Mouse (Mus musculus) left cerebral cortex, adult 18-20 months (tissue): ENCODE measurements around the gene Gm7995. TPM values are rescaled to one million over a fixed set of nuclear protein-coding genes. Genes with fewer than 3 reads are reported as not detected.
"Not testable (repeated sequence)": the region's sequence is repeated elsewhere in the genome, so short reads cannot be mapped to it uniquely, and the experiment has no call there.

Experiments used
- DNase-seq, 2 experiments: peaks; one replicate each; pipeline ENCODE4 v3.0.0; 2021 to 2022; ENCODE audit warnings: low spot score in 2 of 2, mixed read lengths in 1 of 2
- long read RNA-seq, 2 experiments: library from polyadenylated mRNA; stranded (forward); transcript quantifications; one replicate each; pipeline ENCODE4 v2.0.0; 2021
- microRNA-seq, 2 experiments: library from miRNA; unstranded; fragments of <30 nt; microRNA quantifications; one replicate each; pipeline ENCODE4 v1.2.0; 2021
- total RNA-seq, 2 experiments: library from RNA; stranded (reverse); gene quantifications; 2 replicates each; pipeline ENCODE4 v1.2.3; 2021

The Gm7995 gene
- total RNA-seq, result not detected
- long read RNA-seq, experiment 1, result 0 reads
- long read RNA-seq, experiment 2, result 0 reads

DNA sequence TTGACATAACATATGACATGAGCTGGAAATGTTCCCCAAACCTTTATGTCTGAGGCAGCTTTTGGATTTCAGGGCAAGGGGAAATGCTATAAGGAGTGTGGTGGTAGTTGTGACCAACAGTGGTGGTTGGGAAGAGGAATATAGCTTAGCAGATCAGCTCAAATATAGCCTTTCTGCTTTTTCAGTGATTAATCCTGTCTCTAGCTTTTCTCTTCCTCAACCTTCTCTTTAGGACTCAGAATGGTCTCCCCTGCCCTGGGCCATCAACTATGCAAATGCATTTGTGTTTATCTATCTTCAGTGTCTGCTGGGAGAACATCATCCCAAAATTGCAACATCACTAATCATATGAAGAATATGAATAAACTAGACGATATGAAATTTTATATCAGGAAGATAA lies at the start of gene Gm7995:
TSS of gene Gm7995 (plus strand) at position 301 of the 400 bp plus-strand sequence.
- not testable (repeated sequence) for DNase-seq

DNA sequence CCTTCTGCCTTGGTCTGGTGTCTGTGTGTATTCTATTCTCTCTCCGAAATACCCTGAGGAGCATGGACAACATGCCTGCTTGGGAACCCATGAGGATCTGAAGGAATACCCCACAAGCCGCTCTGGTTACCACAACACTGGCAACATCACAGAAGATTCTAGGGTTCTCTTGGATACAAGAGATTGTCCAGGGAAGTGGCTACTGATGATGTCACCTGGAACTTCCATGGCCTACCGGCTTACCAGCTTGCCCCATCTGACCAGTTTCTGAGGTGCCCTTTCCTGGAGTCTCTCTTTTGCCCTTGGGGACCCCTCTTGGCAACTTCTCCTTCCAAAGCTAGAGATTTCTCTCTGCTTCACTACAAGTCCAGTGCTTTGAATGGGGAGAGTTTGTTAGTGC lies 12.8 kb upstream of the Gm7995 start, which contains the start of gene Gm9611:
TSS of gene Gm9611 (minus strand) at position 101 of the 400 bp plus-strand sequence.
- DNase-seq, result not testable (repeated sequence)

Small RNAs within 50 kb of the gene (microRNA-seq; reads per million reads assigned to microRNA genes)
- gene Gm25208 (0 reads per million in 2 experiments), gene Gm25892 (0 reads per million in 2 experiments)

Other genes starting within 250 kb of the Gm7995 start
- gene Gm7951, start 192.8 kb upstream of the Gm7995 start, total RNA-seq, result not detected
- not detected for gene Gm17027, start 147.6 kb upstream of the Gm7995 start, total RNA-seq
- gene Gm3573, start 119.4 kb upstream of the Gm7995 start, total RNA-seq, result 1 to 10 TPM; 1.1 to 2.2 TPM
- not detected for gene Gm17026, start 50.2 kb upstream of the Gm7995 start, total RNA-seq
- gene Gm9611, start 12.9 kb upstream of the Gm7995 start, total RNA-seq, result not detected
- gene Gm8005, start 129.5 kb downstream of the Gm7995 start, total RNA-seq, result not detected
- gene Gm8011, start 153.7 kb downstream of the Gm7995 start, total RNA-seq, result not detected
- gene Gm8020, start 192.1 kb downstream of the Gm7995 start, total RNA-seq, result not detected
- not detected for gene Gm8024, start 214.1 kb downstream of the Gm7995 start, total RNA-seq